Mouse (Mus musculus) retina, embryonic 14.5 days (tissue): ENCODE results near the gene Nat10.

Experiments
- DNase-seq: peaks from one replicate; pipeline ENCODE4 v3.0.0-alpha.2; 2015; ENCODE audit warnings: low spot score

Gene Nat10

DNA sequence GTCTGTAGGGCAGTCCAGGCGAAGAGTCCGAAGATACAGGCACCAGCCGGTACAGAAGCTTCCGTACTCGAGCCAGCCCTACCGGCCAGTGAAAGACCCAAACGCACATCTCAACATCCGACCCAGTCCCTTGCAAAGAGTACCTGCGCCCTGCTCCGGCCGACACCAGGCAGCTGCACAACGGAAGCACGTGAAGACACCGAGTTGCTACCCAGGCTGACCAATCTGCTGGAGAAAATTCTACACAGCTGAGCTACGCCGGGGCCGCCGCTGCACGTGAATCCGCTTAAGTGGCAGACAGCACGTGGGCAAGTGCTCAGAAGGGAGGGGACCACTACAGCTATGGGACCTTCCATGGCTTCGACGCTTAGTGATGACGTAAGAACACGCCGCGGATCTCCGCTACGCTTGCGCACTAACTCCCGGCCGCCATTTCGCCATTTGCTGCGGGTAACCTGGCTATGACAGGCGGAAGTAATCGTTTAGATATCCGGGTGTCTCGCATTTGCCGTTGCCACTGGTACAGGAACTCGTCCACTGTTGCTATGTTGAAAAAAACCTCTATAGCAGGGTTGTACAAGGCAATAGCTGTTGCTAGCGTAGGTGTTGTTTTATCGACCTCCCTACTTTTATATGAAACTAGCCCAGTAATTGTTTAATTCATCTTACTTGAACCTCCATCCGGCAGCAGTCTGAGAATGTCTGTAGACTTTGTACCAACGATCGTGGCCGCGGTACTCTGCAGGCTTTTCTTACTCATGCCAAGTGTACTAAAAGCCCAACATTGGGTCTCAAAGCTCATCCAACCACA lies at the start of gene Nat10:
TSS of gene Nat10 (minus strand) at position 365 of the 811 bp plus-strand sequence.
- peak; percentile 99 for DNase-seq

DNA sequence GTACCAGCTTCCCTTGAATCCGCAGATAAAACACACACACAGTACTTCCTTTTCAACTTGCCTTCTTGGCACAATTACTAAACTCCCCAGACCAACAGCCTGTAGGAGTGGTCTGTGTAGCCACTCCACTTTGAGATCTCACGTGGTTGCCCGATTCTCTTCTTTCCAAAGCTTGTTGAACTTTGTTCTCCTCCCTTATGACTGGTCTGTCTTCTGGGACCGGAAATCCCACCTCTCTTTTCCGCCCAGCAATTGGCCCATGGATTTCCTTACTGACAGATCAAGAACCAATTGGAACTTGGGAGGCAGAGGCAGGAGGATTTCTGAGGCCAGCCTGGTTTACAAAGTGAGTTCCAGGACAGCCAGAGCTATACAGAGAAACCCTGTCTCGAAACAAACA lies 49.3 kb upstream of the Nat10 start:
- no peak for DNase-seq

DNA sequence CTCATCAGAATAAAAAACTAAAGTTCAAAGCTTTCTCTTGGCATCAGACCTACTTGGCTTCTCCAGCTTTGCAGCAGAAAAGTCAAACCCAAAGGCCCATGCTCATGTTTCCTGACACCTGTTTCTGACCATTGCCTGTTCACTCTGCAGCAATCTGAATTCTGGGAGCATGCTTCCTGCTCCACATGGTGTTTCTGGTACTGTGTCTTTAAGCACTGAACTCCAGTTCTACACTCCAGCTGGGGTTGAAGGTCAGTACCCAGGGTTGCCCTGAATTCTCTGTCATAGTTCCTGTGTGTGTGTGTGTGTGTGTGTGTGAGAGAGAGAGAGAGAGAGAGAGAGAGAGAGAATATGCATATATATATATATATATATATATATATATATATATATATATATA lies 47.4 kb upstream of the Nat10 start:
- no peak for DNase-seq

DNA sequence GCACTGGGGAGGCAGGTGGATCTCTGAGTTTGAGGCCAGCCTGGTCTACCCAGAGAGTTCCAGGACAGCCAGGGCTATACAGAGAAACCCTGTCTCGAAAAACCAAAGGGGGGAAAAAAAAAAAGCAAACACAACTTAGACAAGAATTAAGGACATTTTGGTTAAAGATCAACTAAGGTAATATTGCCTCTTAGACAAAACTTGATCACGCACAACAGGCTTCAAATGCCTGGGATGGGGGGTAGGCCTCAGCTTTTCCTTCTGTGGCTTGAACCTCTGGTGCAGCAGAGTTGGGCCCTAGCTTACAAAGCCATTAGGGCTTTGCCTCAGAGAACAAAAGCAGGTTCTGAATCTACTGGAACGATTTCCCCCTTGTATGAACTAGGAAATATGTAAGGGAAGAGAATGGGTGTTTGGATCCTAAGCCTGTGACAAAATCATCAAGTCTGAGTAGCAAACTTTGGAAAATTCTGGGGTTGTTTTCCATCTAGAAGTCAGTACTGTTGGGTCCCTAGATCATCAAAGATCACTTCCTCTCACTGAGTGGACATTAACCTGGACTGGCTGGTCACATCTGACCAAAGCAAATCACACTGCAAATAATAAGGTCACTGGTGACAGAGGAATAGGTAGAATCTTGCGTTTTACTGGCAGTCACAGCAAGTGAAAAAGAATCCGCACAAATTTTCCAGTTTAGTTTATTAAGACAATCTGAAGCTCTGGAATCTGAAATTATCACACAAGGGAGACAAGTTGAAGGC lies 42.9 kb upstream of the Nat10 start:
- DNase-seq, result no peak

DNA sequence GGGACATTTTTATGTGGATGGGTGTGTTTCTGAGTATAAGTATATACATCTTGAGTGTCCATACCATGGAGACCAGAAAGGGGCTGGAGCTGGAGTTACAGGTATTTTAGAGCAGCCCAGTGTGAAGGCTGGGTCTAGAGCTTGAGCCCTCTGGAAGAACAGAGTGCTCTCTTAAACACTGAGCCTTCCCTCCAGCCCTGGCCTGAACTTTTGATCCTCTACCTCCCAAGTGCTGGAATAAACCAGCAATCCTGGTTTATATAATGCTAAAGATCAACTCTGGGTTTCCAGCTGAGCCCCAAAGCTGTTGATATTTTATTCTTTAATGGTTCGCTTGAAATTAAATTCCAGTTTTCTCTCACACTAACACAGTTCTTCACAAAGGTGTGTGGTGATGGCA lies 41.4 kb upstream of the Nat10 start:
- no peak for DNase-seq

DNA sequence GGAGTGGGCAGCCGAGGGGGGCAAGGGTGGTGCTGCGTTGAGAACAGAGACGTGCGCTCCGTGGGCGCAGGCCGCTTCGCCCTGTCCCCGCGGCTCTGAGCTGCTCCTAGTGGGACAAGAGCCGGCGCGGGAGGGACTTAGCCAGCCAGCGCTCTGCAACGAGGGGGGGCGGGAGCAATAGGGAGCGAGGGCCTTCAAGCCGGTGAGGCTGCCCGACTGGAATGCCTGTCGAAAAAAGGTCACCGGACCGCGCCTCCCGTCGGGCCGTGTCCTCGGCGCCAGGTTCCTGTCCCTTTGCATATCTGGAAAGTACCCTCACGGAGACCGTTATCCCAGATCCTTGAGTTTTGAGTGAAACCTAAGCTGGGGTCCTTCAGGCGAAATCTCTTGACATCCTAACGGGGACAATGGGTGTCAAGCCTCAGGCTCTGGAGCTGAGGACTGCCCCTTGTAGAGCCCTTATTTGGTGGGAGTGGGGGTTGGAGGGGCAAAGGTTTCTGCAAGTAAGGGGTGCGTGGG lies 36.5 kb upstream of the Nat10 start, which contains the start of gene Caprin1:
TSS of gene Caprin1 (minus strand) at position 159 of the 519 bp plus-strand sequence.
- peak; percentile 94 for DNase-seq

GRCm38 (mm10) chr2:103796861-103797466 lies 35.9 kb upstream of the Nat10 start:
- peak; percentile 88 for DNase-seq

GRCm38 (mm10) chr2:103796211-103796860 lies 35.3 kb upstream of the Nat10 start:
- DNase-seq, result peak; percentile 62

DNA sequence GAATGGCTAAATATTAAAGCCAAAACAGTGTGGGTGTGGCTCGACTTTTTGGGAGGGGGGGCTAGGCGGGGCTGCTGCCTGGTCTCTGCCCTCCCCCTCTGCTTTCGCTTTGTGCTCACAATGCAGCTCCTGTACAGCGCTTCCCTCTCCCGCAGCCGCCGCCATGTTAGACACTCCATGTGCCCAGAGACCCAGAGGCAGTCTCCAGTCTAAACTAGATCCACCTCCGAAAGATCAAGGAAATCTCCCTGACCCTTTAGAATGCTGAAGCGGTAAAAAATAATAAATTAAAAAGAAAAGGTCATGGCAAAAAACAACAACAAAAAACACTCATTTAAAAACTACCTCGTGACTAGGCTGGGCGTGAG lies 34.8 kb upstream of the Nat10 start:
- DNase-seq, result peak; percentile 81

- no peak for DNase-seq
Observed at GRCm38 (mm10) chr2:103792009-103792408, 30.9 kb upstream of the Nat10 start.

GRCm38 (mm10) chr2:103785735-103786134 lies 24.7 kb upstream of the Nat10 start:
- no peak for DNase-seq

- DNase-seq, result peak; percentile 44
Observed at GRCm38 (mm10) chr2:103784621-103785020, 23.6 kb upstream of the Nat10 start.

GRCm38 (mm10) chr2:103762492-103762891 lies 1.4 kb upstream of the Nat10 start:
- DNase-seq, result no peak

- DNase-seq, result peak; percentile 12
Observed at GRCm38 (mm10) chr2:103761993-103762392, 923 bp upstream of the Nat10 start.

DNA sequence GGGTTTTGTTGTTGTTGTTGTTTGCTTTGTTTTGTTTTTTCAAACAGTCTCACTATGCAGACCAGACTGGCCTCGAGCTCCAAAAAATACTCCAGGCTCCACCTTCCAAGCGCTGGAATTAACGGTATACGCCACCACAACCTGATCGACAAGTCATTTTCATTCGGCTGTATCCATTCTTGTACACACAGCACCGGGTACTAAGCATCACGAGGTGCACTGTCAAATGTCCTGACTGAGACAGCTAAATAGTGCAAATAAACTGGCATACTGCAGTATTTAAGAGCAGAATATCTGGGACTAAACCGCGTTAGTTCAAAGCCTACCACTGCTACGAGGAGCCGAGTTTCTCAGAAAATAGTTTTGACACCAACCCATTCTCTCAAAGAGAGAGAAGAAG lies 649 bp downstream of the Nat10 start:
- no peak for DNase-seq

DNA sequence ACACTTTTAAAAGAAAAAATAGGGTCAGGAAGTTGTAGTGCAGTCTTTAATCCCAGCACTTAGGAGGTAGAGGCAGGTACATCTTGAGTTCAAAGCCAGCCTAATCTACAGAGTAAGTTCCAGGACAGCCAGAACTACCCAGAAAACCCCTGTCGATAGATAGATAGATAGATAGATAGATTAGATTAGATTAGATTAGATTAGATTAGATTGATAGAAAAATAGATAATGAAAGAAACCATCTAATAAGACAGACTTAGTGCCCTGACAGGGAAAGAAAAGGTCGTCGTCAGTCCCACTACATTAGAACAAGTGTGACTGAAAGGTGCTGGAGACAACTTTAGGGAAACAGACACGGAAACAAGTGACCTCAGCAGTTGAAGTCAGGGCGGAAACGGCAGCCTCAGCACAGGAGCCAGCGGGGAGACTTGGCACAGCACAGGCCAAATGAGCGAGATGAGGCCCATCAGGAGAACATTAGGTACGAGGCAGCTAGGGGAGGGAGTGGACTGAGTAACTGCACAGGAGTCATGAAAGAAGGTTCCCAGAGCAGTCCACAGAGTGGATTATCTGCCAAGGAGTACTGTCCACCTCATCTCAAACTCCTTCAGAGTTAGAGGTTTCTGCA lies 5.5 kb downstream of the Nat10 start:
- DNase-seq, result no peak

GRCm38 (mm10) chr2:103754614-103755013 lies 6.5 kb downstream of the Nat10 start:
- no peak for DNase-seq

- DNase-seq, result no peak
Observed at GRCm38 (mm10) chr2:103751771-103752170, 9.3 kb downstream of the Nat10 start.

DNA sequence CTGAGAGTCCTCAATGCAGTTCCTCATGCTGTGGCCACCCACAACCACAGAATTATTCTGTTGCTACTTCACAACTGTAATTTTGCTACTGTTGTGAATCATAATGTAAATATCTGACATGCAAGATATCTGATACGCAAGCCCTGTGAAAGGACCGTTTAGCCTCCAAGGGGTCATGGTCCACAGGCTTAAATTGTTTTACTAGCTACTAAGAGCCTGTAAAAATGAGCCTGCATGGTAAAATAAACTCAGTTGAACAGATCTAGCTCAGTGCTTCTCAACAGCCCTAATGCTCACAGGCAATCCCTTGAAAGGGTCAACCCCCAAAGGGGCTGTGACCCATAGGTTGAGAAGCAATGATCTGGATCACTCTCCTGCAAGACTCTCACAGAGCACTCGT lies 12.0 kb downstream of the Nat10 start:
- DNase-seq, result no peak

- DNase-seq, result no peak
Observed at GRCm38 (mm10) chr2:103747891-103748290, 13.2 kb downstream of the Nat10 start.

DNA sequence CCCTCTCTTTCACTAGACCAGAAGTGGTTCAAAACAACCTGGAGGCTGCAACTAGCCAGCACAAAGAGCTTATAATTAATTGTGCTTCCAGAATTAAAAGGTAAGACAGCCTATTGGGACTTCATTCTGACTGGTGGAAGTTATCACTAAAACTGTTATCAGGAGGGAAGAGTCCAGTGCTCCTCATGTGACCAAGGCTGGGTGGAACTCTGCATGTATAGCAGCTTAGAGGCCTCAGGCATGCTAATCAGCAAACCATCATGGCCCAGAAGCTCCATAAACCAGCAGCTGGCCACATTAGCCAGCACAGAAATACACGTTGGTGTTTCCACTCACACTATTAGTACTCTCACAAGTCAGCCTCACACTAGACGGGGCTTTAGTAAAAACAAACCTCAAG lies 14.3 kb downstream of the Nat10 start:
- no peak for DNase-seq

DNA sequence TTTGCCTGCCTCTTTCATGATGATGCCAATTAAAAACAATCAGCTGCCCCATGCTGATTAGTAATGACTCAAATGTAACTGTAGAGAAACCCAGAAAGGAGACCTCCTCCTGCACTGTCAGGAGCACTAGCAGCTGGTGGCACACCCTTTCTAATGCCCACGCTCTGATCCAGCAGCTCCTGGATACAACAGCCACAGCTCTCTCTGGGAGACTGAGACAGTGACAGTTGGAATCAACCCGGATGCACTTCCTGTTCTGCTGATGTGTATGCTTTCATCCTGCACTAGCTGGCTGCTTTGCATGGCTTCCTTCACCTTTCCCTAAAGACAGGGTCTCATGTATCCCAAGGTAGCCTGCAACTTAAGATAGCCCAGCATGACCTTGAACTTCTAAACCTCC lies 15.0 kb downstream of the Nat10 start:
- DNase-seq, result no peak
